Mouse (Mus musculus): Measurements from ENCODE around the gene Smg5. TPM values are rescaled to one million over a fixed set of nuclear protein-coding genes. Genes with fewer than 3 reads are reported as not detected.
A peak's percentile ranks its signal among the peaks of the same experiment; 100 is the strongest.

Smg5 gene
- polyA plus RNA-seq, 1 experiment from 2014 or later = 52.0 TPM

- H3K27me3 ChIP-seq (replicated peaks; ENCODE audit: control insufficient read depth, insufficient read depth, low read length) = no peaks in the 10 kb centered on the region
- H3K4me1 ChIP-seq (replicated peaks; ENCODE audit: control insufficient read depth, insufficient read depth, low read length) = peaks cover 47% of the 10 kb centered on the region
- H3K36me3 ChIP-seq (ENCODE audit: control insufficient read depth, insufficient read depth, low read length) = peaks cover 5% of the 10 kb centered on the region
- ATAC-seq (replicated peaks; ENCODE audit: low FRiP score) = no peak
- peak overlapping the region; percentile 97 for H3K27ac ChIP-seq (ENCODE audit: low read depth, low read length)
- WGBS = 38% methylated on average over 11 of the region's 11 CpGs
- H3K9ac ChIP-seq (ENCODE audit: low read depth, low read length) = peak overlapping the region; percentile 38
- peak overlapping the region; percentile 86 for H3K4me3 ChIP-seq (ENCODE audit: low read depth, low read length)
- no peaks in the 10 kb centered on the region for H3K9me3 ChIP-seq (ENCODE audit: control insufficient read depth, low read length)
- DNase-seq (ENCODE audit: low spot score) = no peak
- H3K4me2 ChIP-seq = peak overlapping the region; percentile 83
Measured at GRCm38 (mm10) chr3:88337367-88338020, 1.4 kb downstream of the Smg5 start.

DNA sequence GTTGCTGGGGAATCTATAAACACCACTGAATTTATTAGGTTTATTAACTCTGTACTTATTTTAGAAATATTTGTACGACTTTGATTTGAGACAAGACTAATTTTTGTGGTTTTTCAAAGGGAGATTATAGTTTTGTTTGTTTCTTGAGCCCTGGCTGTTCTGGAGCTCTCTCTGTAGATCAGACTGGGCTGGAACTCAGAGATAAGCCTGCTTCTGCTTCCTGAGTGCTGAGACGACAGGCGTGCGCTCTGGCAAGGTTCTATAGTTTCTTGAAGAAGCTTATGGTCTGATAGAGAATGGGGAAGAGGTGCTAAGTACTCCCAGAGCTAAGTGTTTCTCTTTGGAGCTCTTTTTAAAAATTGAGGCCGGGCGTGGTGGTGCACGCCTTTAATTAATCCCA lies 2.3 kb downstream of the Smg5 start:
- no peaks in the 10 kb centered on the region for H3K9me3 ChIP-seq (ENCODE audit: control insufficient read depth, low read length)
- H3K4me1 ChIP-seq (replicated peaks; ENCODE audit: control insufficient read depth, insufficient read depth, low read length) = peaks cover 47% of the 10 kb centered on the region
- H3K27me3 ChIP-seq (replicated peaks; ENCODE audit: control insufficient read depth, insufficient read depth, low read length) = no peaks in the 10 kb centered on the region
- H3K9ac ChIP-seq (ENCODE audit: low read depth, low read length) = 0 out of 2 replicates have a peak overlapping the region, but pooled peaks have one; percentile 30
- peak overlapping the region; percentile 15 for H3K4me3 ChIP-seq (ENCODE audit: low read depth, low read length)
- DNase-seq (ENCODE audit: low spot score) = no peak
- peak overlapping the region; percentile 79 for H3K27ac ChIP-seq (ENCODE audit: low read depth, low read length)
- peak overlapping the region; percentile 83 for H3K4me2 ChIP-seq
- WGBS = 40% methylated on average over 7 of the region's 7 CpGs
- ATAC-seq (replicated peaks; ENCODE audit: low FRiP score) = peak; percentile 53
- peaks cover 13% of the 10 kb centered on the region for H3K36me3 ChIP-seq (ENCODE audit: control insufficient read depth, insufficient read depth, low read length)

DNA sequence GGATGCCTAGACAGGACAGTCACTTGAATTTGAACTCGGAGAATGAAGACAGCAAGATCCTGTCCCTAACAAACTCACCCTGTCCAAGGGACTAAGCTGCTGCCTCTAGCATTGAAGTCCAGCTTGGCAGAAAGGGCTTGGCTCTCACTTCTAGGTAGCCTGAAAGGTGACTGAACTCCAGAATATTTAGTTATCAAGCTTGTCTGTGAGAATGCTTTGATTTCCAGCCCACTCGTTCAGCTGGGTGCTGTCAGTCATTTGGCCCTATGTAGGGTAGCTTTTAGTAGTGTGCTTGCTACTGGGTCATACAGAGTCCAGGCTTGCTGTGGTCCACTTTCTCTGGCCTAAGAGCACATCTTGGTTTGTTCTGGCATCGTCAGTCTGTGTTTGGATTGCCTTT lies 2.9 kb downstream of the Smg5 start:
- Histone ChIP-seq H3K9me3 (ENCODE audit: control insufficient read depth, low read length) (no peaks in the 10 kb centered on the region), H3K9ac (ENCODE audit: low read depth, low read length) (0 out of 2 replicates have a peak overlapping the region, but pooled peaks have one; percentile 30), H3K27me3 (replicated peaks; ENCODE audit: control insufficient read depth, insufficient read depth, low read length) (no peaks in the 10 kb centered on the region), H3K4me3 (ENCODE audit: low read depth, low read length) (peak overlapping the region; percentile 15), H3K27ac (ENCODE audit: low read depth, low read length) (peak overlapping the region; percentile 79), H3K4me2 (peak overlapping the region; percentile 83), H3K36me3 (ENCODE audit: control insufficient read depth, insufficient read depth, low read length) (peaks cover 20% of the 10 kb centered on the region), H3K4me1 (replicated peaks; ENCODE audit: control insufficient read depth, insufficient read depth, low read length) (peaks cover 44% of the 10 kb centered on the region)
- DNase-seq (ENCODE audit: low spot score) (no peak), ATAC-seq (replicated peaks; ENCODE audit: low FRiP score) (no peak)
- WGBS = 64% methylated on average over 3 of the region's 3 CpGs

DNA sequence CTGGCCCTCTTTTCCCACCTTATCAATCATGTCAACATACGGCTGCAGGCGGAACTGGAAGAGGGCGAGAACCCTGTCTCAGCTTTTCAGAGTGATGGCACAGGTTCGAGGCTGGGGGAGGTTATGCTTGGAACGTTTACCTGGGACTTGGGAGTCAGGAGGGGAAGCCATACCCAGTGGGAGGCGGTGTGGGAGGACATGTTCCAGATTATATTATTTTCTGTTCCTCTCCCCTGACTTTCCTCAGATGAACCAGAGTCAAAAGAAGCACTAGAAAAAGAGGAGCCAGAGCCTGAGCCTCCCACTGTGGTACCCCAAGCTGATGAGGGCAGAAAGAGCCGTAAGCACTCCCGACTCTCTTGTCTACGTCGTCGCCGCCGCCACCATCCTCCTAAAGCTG lies 14.7 kb downstream of the Smg5 start:
- H3K27ac ChIP-seq (ENCODE audit: low read depth, low read length) = no peak overlapping the region
- no peak for DNase-seq (ENCODE audit: low spot score)
- no peaks in the 10 kb centered on the region for H3K4me1 ChIP-seq (replicated peaks; ENCODE audit: control insufficient read depth, insufficient read depth, low read length)
- H3K4me2 ChIP-seq = no peak overlapping the region
- WGBS = 88% methylated on average over 13 of the region's 13 CpGs
- H3K4me3 ChIP-seq (ENCODE audit: low read depth, low read length) = no peak overlapping the region
- no peaks in the 10 kb centered on the region for H3K9me3 ChIP-seq (ENCODE audit: control insufficient read depth, low read length)
- no peak for ATAC-seq (replicated peaks; ENCODE audit: low FRiP score)
- H3K36me3 ChIP-seq (ENCODE audit: control insufficient read depth, insufficient read depth, low read length) = peaks cover 86% of the 10 kb centered on the region
- no peak overlapping the region for H3K9ac ChIP-seq (ENCODE audit: low read depth, low read length)
- no peaks in the 10 kb centered on the region for H3K27me3 ChIP-seq (replicated peaks; ENCODE audit: control insufficient read depth, insufficient read depth, low read length)

GRCm38 (mm10) chr3:88352907-88353306 lies 16.8 kb downstream of the Smg5 start:
- no peak overlapping the region for H3K27ac ChIP-seq (ENCODE audit: low read depth, low read length)
- peaks cover 86% of the 10 kb centered on the region for H3K36me3 ChIP-seq (ENCODE audit: control insufficient read depth, insufficient read depth, low read length)
- no peak overlapping the region for H3K4me2 ChIP-seq
- H3K4me3 ChIP-seq (ENCODE audit: low read depth, low read length) = no peak overlapping the region
- DNase-seq (ENCODE audit: low spot score) (no peak), ATAC-seq (replicated peaks; ENCODE audit: low FRiP score) (no peak)
- 95% methylated on average over 9 of the region's 9 CpGs for WGBS
- H3K9ac ChIP-seq (ENCODE audit: low read depth, low read length) = no peak overlapping the region
- no peaks in the 10 kb centered on the region for H3K9me3 ChIP-seq (ENCODE audit: control insufficient read depth, low read length)
- H3K27me3 ChIP-seq (replicated peaks; ENCODE audit: control insufficient read depth, insufficient read depth, low read length) = no peaks in the 10 kb centered on the region
- no peaks in the 10 kb centered on the region for H3K4me1 ChIP-seq (replicated peaks; ENCODE audit: control insufficient read depth, insufficient read depth, low read length)

DNA sequence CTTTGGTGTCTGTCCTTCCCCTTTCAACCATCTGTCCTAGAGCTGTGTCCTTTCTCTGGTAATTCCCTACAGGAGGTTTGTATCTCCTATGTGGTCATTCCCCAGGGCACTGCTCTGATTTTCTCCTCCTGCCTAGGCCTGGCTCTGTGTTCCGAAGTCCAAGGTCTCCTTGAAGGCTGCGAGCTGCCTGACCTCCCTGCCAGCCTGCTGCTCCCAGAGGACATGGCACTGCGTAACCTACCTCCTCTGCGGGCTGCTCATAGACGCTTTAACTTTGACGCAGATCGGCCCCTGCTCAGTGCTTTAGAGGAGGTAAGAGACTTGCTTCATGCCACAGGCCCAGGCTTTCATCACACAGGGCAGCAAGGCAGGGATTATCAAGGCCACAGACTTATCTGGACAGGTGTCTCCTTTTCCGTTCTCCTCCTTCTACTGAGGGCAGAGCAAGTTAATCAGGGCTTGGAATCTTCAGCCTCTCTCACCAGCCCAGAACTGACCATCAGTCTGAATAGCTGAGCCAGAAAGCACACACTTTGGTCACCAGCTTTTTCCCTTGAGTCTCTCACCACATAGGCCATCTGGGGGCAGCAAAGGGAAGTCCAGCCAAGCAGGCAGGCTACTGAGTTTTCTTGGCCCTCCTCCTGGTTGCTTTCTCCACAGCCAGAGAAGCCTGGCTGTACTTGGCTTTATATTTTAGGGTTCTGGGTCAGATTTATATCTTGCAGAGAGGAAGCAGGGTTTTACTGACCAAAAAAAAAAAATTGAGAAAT lies 18.5 kb downstream of the Smg5 start:
- H3K36me3 ChIP-seq (ENCODE audit: control insufficient read depth, insufficient read depth, low read length) = peaks cover 91% of the 10 kb centered on the region
- ATAC-seq (replicated peaks; ENCODE audit: low FRiP score) (no peak), DNase-seq (ENCODE audit: low spot score) (no peak)
- H3K4me2 ChIP-seq = no peak overlapping the region
- H3K4me1 ChIP-seq (replicated peaks; ENCODE audit: control insufficient read depth, insufficient read depth, low read length) = no peaks in the 10 kb centered on the region
- no peak overlapping the region for H3K9ac ChIP-seq (ENCODE audit: low read depth, low read length)
- no peak overlapping the region for H3K27ac ChIP-seq (ENCODE audit: low read depth, low read length)
- 95% methylated on average over 8 of the region's 8 CpGs for WGBS
- no peak overlapping the region for H3K4me3 ChIP-seq (ENCODE audit: low read depth, low read length)
- H3K9me3 ChIP-seq (ENCODE audit: control insufficient read depth, low read length) = no peaks in the 10 kb centered on the region
- no peaks in the 10 kb centered on the region for H3K27me3 ChIP-seq (replicated peaks; ENCODE audit: control insufficient read depth, insufficient read depth, low read length)

- H3K27ac ChIP-seq (ENCODE audit: low read depth, low read length) = no peak overlapping the region
- no peak for DNase-seq (ENCODE audit: low spot score)
- no peak for ATAC-seq (replicated peaks; ENCODE audit: low FRiP score)
- H3K36me3 ChIP-seq (ENCODE audit: control insufficient read depth, insufficient read depth, low read length) = peaks cover 69% of the 10 kb centered on the region
- no peak overlapping the region for H3K4me2 ChIP-seq
- no peak overlapping the region for H3K9ac ChIP-seq (ENCODE audit: low read depth, low read length)
- WGBS = 85% methylated on average over 5 of the region's 5 CpGs
- H3K4me3 ChIP-seq (ENCODE audit: low read depth, low read length) = no peak overlapping the region
- H3K9me3 ChIP-seq (ENCODE audit: control insufficient read depth, low read length) = no peaks in the 10 kb centered on the region
- H3K4me1 ChIP-seq (replicated peaks; ENCODE audit: control insufficient read depth, insufficient read depth, low read length) = peaks cover 33% of the 10 kb centered on the region
- H3K27me3 ChIP-seq (replicated peaks; ENCODE audit: control insufficient read depth, insufficient read depth, low read length) = peaks cover 1% of the 10 kb centered on the region; the same call in 1 of the 2 replicates
Measured at GRCm38 (mm10) chr3:88359584-88359983, 23.5 kb downstream of the Smg5 start.

DNA sequence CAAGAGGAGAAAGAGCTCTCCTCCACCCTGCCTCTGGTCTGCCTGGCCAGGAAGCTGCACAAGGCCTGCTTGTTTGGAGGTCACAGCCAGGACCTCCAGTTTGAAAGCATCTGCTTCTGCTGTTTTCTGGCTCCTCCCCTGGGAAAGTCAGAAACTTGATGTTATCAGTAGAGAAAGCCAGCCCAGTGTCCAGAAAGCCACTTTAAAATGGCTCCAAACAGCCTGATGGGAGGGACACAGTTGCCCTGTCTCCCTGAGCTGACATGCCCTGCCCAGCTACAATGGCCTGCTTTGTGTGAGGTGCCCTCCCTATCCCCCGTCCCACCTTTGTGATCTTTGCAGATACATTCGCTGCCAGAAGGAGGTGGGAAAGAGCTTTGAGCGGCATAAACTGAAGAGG lies 23.9 kb downstream of the Smg5 start:
- WGBS = 78% methylated on average over 3 of the region's 3 CpGs

More for the DNA sequence above, 23.9 kb downstream of the Smg5 start:
- H3K27ac ChIP-seq (ENCODE audit: low read depth, low read length) = no peak overlapping the region
- peaks cover 65% of the 10 kb centered on the region for H3K36me3 ChIP-seq (ENCODE audit: control insufficient read depth, insufficient read depth, low read length)
- H3K27me3 ChIP-seq (replicated peaks; ENCODE audit: control insufficient read depth, insufficient read depth, low read length) = peaks cover 5% of the 10 kb centered on the region
- ATAC-seq (replicated peaks; ENCODE audit: low FRiP score) (no peak), DNase-seq (ENCODE audit: low spot score) (no peak)
- no peak overlapping the region for H3K9ac ChIP-seq (ENCODE audit: low read depth, low read length)
- H3K9me3 ChIP-seq (ENCODE audit: control insufficient read depth, low read length) = no peaks in the 10 kb centered on the region
- H3K4me1 ChIP-seq (replicated peaks; ENCODE audit: control insufficient read depth, insufficient read depth, low read length) = peaks cover 36% of the 10 kb centered on the region
- no peak overlapping the region for H3K4me2 ChIP-seq
- H3K4me3 ChIP-seq (ENCODE audit: low read depth, low read length) = no peak overlapping the region
